ENCODE assay signal across 9 mouse cellular contexts in genomic region chr1:91080423-91080749, GRCm38 (mm10).
DNase-seq lines count a peak whose midpoint lies in the region; ATAC-seq and TF ChIP-seq lines count a peak whose summit lies in the region.
"Had no signal": no experiment of that assay in that cellular context is flagged by ENCODE, and none has a peak within 500 bp of the region (broad histone marks: within the 10 kb centered on the region; RNA-seq: fewer than 3 reads in every experiment).

No protein-coding gene starts in this region.

- TF ChIP-seq CTCF in layer of hippocampus, adult 2 months (conservative IDR thresholded peaks at IDR 0.05): peak; percentile 38
- peak; percentile 55 for TF ChIP-seq CTCF in lung, adult 2 months (IDR thresholded peaks at IDR 0.05; ENCODE audit: insufficient read depth, low read length)

- ATAC-seq in heart, embryonic 15.5 days (replicated peaks; ENCODE audit: insufficient number of reproducible peaks, insufficient read depth, low FRiP score, low read depth): no peak
- ATAC-seq in stomach, embryonic 15.5 days (ENCODE audit: insufficient read depth, low FRiP score, low read depth): peak; percentile 51
- no peak for ATAC-seq in forebrain, embryonic 13.5 days

- peaks cover 8% of the 10 kb centered on the region; the same call in 1 of the 2 replicates for H3K36me3 ChIP-seq in heart, embryonic 15.5 days
- no peaks in the 10 kb centered on the region for H3K36me3 ChIP-seq in stomach, embryonic 15.5 days
- H3K36me3 ChIP-seq in forebrain, embryonic 13.5 days (ENCODE audit: poor library complexity, severe bottlenecking): no peaks in the 10 kb centered on the region
- no peaks in the 10 kb centered on the region for H3K36me3 ChIP-seq in hindbrain, embryonic 10.5 days
- H3K36me3 ChIP-seq: midbrain, embryonic 12.5 days had no signal

- WGBS in heart, embryonic 15.5 days: 59% methylated on average over 7 of the region's 7 CpGs
- WGBS in lung, adult 2 months: 44% methylated on average over 7 of the region's 7 CpGs
- 64% methylated on average over 7 of the region's 7 CpGs for WGBS in stomach, embryonic 15.5 days
- 94% methylated on average over 7 of the region's 7 CpGs for WGBS in forebrain, embryonic 13.5 days
- 83% methylated on average over 7 of the region's 7 CpGs for WGBS in hindbrain, embryonic 10.5 days

- no peak for TF ChIP-seq POLR2A in lung, adult 2 months (IDR thresholded peaks at IDR 0.05; ENCODE audit: borderline replicate concordance, extremely low read depth, low read depth, low read length)

- H3K27me3 ChIP-seq in heart, embryonic 15.5 days: no peaks in the 10 kb centered on the region
- H3K27me3 ChIP-seq in stomach, embryonic 15.5 days (replicated peaks): no peaks in the 10 kb centered on the region
- H3K27me3 ChIP-seq in forebrain, embryonic 13.5 days: no peaks in the 10 kb centered on the region
- H3K27me3 ChIP-seq in hindbrain, embryonic 10.5 days (ENCODE audit: insufficient read depth, poor library complexity, severe bottlenecking): no peaks in the 10 kb centered on the region
- H3K27me3 ChIP-seq: midbrain, embryonic 12.5 days had no signal

- no peak overlapping the region for H3K27ac ChIP-seq in layer of hippocampus, adult 2 months
- H3K27ac ChIP-seq in heart, embryonic 15.5 days: peak overlapping the region; percentile 64
- H3K27ac ChIP-seq in stomach, embryonic 15.5 days: no peak overlapping the region
- no peak overlapping the region for H3K27ac ChIP-seq in forebrain, embryonic 13.5 days
- H3K27ac ChIP-seq in hindbrain, embryonic 10.5 days: no peak overlapping the region; the same call in 1 of the 2 replicates
- H3K27ac ChIP-seq: midbrain, embryonic 12.5 days had no signal

- DNase-seq in layer of hippocampus, adult 2 months (ENCODE audit: low spot score in 2 of 2): no peak
- DNase-seq in layer of hippocampus, adult 18-20 months (ENCODE audit: low spot score in 2 of 2): no peak
- DNase-seq in lung, adult 2 months: no peak
- DNase-seq in hindbrain, embryonic 10.5 days (ENCODE audit: low spot score): no peak
- no peak for DNase-seq in adrenal gland, postnatal 4 days (ENCODE audit: low spot score in 2 of 2)

- H3K9me3 ChIP-seq in heart, embryonic 15.5 days (replicated peaks): no peaks in the 10 kb centered on the region
- H3K9me3 ChIP-seq in stomach, embryonic 15.5 days: no peaks in the 10 kb centered on the region
- H3K9me3 ChIP-seq in forebrain, embryonic 13.5 days (replicated peaks): no peaks in the 10 kb centered on the region
- H3K9me3 ChIP-seq in hindbrain, embryonic 10.5 days: no peaks in the 10 kb centered on the region
- H3K9me3 ChIP-seq: midbrain, embryonic 12.5 days had no signal

- peaks cover 82% of the 10 kb centered on the region for H3K4me1 ChIP-seq in heart, embryonic 15.5 days (replicated peaks)
- H3K4me1 ChIP-seq in lung, adult 2 months (ENCODE audit: control insufficient read depth, insufficient read depth, low read length): peaks cover 16% of the 10 kb centered on the region
- H3K4me1 ChIP-seq in stomach, embryonic 15.5 days: peaks cover 17% of the 10 kb centered on the region; the same call in 1 of the 2 replicates
- no peaks in the 10 kb centered on the region for H3K4me1 ChIP-seq in forebrain, embryonic 13.5 days
- peaks cover 29% of the 10 kb centered on the region for H3K4me1 ChIP-seq in hindbrain, embryonic 10.5 days (replicated peaks)

- H3K4me2 ChIP-seq in heart, embryonic 15.5 days: no peak overlapping the region
- no peak overlapping the region for H3K4me2 ChIP-seq in stomach, embryonic 15.5 days
- no peak overlapping the region for H3K4me2 ChIP-seq in forebrain, embryonic 13.5 days
- H3K4me2 ChIP-seq: midbrain, embryonic 12.5 days had no signal

- H3K4me3 ChIP-seq in layer of hippocampus, adult 2 months: no peak overlapping the region
- H3K4me3 ChIP-seq in heart, embryonic 15.5 days: no peak overlapping the region
- no peak overlapping the region for H3K4me3 ChIP-seq in lung, adult 2 months (replicated peaks; ENCODE audit: extremely low read depth, low read depth, low read length)
- H3K4me3 ChIP-seq in stomach, embryonic 15.5 days (replicated peaks): no peak overlapping the region
- H3K4me3 ChIP-seq in forebrain, embryonic 13.5 days: no peak overlapping the region
- H3K4me3 ChIP-seq in hindbrain, embryonic 10.5 days: no peak overlapping the region
- H3K4me3 ChIP-seq: midbrain, embryonic 12.5 days had no signal

- no peak overlapping the region for H3K9ac ChIP-seq in heart, embryonic 15.5 days
- H3K9ac ChIP-seq in stomach, embryonic 15.5 days: no peak overlapping the region
- H3K9ac ChIP-seq in forebrain, embryonic 13.5 days: no peak overlapping the region
- H3K9ac ChIP-seq: midbrain, embryonic 12.5 days had no signal
